Mouse (Mus musculus) liver, postnatal 0 days (tissue): ENCODE data around the gene Syce3.

Source experiments
- CTCF ChIP-seq: sonication (generic); IDR thresholded peaks from 2 replicates; pipeline ENCODE4 v1.5.1; 2016; ENCODE audit warnings: antibody characterized with exemption, low read depth
- EP300 ChIP-seq: IDR thresholded peaks from 2 replicates; pipeline ENCODE4 v1.6.1; 2016; ENCODE audit warnings: antibody characterized with exemption, low read depth, mild to moderate bottlenecking

- TF ChIP-seq CTCF (no peak), EP300 (no peak)
Measured at GRCm38 (mm10) chr15:89356372-89356771, 53.9 kb downstream of the Syce3 start.
